Mouse (Mus musculus): ENCODE data around the gene Lrp6. TPM values are rescaled to one million over a fixed set of nuclear protein-coding genes. Genes with fewer than 3 reads are reported as not detected.

The Lrp6 gene
- polyA plus RNA-seq, 1 experiment from 2014 or later, result 24.4 TPM

DNA sequence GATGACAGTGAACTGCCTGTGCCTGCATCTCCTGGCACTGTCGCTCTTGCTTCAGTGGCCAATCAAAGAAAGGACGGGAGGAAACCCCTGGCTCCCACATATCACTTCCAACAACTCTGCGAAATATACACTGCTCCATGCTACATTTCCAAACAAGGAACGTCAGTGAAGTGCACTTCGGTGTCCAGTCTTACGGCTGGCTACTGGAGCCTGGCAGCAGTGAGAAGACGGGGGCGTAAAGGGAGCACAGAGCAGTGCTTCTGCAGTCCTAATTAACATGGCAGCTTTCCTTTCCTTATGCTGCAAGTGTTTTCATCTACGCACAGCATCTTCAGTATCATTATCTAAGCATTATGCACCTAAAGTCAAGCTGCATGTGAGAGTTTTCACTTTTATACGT is 45.4 kb downstream of the Lrp6 start:
- Histone ChIP-seq H3K9me3 (replicated peaks) (no peaks in the 10 kb centered on the region), H3K4me1 (peaks cover 2% of the 10 kb centered on the region; the same call in 1 of the 2 replicates), H3K27me3 (ENCODE audit: low read depth, poor library complexity, severe bottlenecking) (no peaks in the 10 kb centered on the region), H3K36me3 (peaks cover 6% of the 10 kb centered on the region), H3K27ac (replicated peaks) (no peak overlapping the region), H3K4me3 (no peak overlapping the region)
- DNase-seq (ENCODE audit: low spot score), result no peak
- 86% methylated on average over 10 of the region's 10 CpGs for WGBS

DNA sequence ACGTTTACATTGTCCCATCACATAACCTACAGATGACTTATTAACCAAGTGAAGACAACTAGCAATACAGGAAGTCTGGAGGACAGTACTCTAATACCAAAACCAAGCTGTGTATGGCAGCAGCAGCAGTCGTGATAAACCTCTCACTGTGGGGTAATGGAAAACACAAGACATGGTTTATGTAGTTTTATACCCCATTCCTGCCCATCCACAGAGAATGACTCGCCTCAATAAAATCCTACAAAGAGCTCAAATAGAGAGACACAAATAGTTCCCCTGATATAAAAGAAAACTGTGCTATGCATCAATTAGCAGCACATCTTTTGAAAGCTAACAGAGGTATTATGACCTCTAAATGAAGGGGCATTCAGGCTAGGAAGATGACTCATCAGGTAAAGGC is 45.9 kb downstream of the Lrp6 start:
- H3K27me3 ChIP-seq (ENCODE audit: low read depth, poor library complexity, severe bottlenecking), result no peaks in the 10 kb centered on the region
- no peaks in the 10 kb centered on the region for H3K9me3 ChIP-seq (replicated peaks)
- peaks cover 6% of the 10 kb centered on the region for H3K36me3 ChIP-seq
- no peak overlapping the region for H3K4me3 ChIP-seq
- no peak for DNase-seq (ENCODE audit: low spot score)
- 80% methylated on average over 3 of the region's 3 CpGs for WGBS
- peaks cover 8% of the 10 kb centered on the region; the same call in 1 of the 2 replicates for H3K4me1 ChIP-seq
- no peak overlapping the region for H3K27ac ChIP-seq (replicated peaks)

DNA sequence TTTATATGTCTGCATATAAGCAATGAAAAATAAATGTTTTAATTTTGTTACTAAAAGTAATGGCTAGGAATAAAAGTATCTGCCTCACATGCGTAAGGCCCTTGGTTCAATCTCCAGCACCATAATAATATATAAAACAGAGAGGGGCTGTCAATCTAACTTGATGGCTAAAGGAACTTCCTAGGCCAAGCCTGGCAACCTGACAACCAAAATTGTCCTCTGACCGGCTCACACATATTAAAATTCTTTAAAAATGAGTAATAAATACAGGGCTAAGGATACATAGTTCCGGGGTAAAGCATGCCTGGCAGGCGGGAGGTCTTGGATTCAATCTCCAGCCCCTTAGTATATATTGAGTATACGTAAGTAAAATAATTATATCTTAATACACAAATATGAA is 48.3 kb downstream of the Lrp6 start:
- Histone ChIP-seq H3K4me3 (no peak overlapping the region), H3K9me3 (replicated peaks) (no peaks in the 10 kb centered on the region), H3K4me1 (peaks cover 14% of the 10 kb centered on the region), H3K27me3 (ENCODE audit: low read depth, poor library complexity, severe bottlenecking) (no peaks in the 10 kb centered on the region), H3K27ac (replicated peaks) (no peak overlapping the region), H3K36me3 (peaks cover 6% of the 10 kb centered on the region)
- 97% methylated on average over 5 of the region's 5 CpGs for WGBS
- no peak for DNase-seq (ENCODE audit: low spot score)

DNA sequence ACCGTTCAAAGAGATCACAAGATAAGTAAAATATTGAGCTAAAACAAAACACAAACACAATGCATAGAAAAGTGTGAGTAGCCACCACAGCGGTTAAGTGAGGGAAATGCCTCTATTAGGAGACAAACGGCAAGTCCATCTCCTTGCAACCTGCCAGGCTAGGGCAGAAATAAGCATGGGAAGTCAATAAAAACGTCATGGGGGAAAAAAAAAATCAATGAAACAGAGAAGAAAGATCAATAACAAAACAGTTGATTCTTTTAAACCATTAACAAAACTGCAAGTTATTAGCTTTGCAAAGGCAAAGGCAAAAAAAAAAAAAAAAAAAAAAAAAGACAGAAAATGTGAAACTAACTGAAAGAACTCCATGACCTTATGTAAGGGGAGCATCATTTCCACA is 49.6 kb downstream of the Lrp6 start:
- no peak for DNase-seq (ENCODE audit: low spot score)
- Histone ChIP-seq H3K27ac (replicated peaks) (no peak overlapping the region), H3K4me1 (peaks cover 14% of the 10 kb centered on the region), H3K9me3 (replicated peaks) (no peaks in the 10 kb centered on the region), H3K4me3 (no peak overlapping the region), H3K36me3 (peaks cover 12% of the 10 kb centered on the region), H3K27me3 (ENCODE audit: low read depth, poor library complexity, severe bottlenecking) (no peaks in the 10 kb centered on the region)
- 86% methylated on average over 4 of the region's 4 CpGs for WGBS

DNA sequence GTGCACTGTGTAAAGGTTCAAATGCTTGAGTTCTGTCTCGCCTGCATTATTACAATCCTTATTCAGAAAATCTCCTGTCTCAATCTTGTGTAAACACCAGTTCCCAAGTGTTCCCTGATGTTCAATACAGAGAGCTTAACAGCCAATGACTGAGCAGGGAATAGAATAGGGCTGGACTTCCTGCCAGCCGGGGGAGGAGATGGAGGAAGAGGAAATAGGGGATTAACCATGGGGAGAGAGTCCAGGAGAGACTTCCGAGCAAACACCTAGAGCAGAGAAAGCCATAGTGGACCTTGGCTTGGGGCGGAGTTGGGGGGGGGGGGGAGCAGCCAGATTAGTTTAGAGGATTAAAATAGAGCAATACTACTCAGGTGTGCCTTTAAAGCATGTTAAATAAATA is 51.3 kb downstream of the Lrp6 start:
- 73% methylated on average over 4 of the region's 4 CpGs for WGBS
- no peak for DNase-seq (ENCODE audit: low spot score)
- Histone ChIP-seq H3K27me3 (ENCODE audit: low read depth, poor library complexity, severe bottlenecking) (no peaks in the 10 kb centered on the region), H3K9me3 (replicated peaks) (no peaks in the 10 kb centered on the region), H3K36me3 (peaks cover 18% of the 10 kb centered on the region), H3K4me1 (peaks cover 14% of the 10 kb centered on the region), H3K4me3 (no peak overlapping the region), H3K27ac (replicated peaks) (no peak overlapping the region)

DNA sequence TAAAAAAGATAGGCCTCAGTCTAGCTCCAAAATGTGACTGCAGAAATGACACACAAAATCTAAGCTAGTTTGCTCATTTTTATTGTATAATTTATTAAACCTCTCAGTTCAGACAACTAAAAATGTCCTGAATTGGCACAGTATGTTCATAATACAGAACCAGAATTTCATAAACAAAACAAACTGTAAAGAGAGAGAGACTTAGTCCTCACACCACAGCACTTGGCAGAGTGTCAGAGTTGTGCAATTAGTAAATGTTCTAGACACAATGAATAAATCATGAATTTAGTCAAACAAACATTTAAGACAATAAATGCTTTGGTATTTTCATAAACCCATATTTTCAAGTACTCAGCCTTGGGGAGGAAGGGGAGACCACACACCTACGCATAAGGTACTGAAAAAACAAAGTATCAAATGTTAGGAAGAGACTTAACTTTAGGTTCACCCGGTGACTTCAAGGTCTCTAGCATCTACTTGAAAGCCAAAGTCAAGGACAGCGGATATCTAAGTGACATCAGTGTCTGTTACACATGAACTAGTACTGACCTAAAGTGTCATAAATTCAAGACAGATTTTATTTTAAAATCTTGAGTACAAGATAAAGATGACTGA is 52.8 kb downstream of the Lrp6 start:
- no peak overlapping the region for H3K4me3 ChIP-seq
- DNase-seq (ENCODE audit: low spot score), result no peak
- no peak overlapping the region for H3K27ac ChIP-seq (replicated peaks)
- no peaks in the 10 kb centered on the region for H3K9me3 ChIP-seq (replicated peaks)
- H3K36me3 ChIP-seq, result peaks cover 22% of the 10 kb centered on the region
- WGBS, result 96% methylated on average over 3 of the region's 3 CpGs
- peaks cover 14% of the 10 kb centered on the region for H3K4me1 ChIP-seq
- H3K27me3 ChIP-seq (ENCODE audit: low read depth, poor library complexity, severe bottlenecking), result no peaks in the 10 kb centered on the region

DNA sequence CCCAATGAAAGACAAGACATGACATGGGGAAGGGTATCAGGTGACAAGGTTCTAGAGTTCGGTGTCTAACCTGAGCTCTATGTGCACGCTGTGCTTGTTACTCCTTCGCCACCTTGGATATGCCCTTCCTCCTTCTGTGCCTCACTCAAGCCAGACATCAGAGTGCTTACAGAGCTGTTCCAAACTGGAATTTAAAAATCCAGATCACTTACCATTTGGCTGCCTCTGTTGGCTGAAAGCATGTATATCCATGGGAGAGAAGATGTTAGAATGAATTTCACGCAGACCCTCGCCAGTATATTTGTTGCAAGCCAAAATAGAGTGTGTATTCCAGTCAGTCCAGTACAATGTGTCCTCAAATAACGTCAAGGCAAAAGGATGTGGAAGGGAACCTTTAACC is 53.8 kb downstream of the Lrp6 start:
- DNase-seq (ENCODE audit: low spot score), result no peak
- H3K9me3 ChIP-seq (replicated peaks), result no peaks in the 10 kb centered on the region
- H3K4me1 ChIP-seq, result peaks cover 14% of the 10 kb centered on the region
- H3K36me3 ChIP-seq, result peaks cover 28% of the 10 kb centered on the region
- no peaks in the 10 kb centered on the region for H3K27me3 ChIP-seq (ENCODE audit: low read depth, poor library complexity, severe bottlenecking)
- H3K27ac ChIP-seq (replicated peaks), result no peak overlapping the region
- 91% methylated on average over 6 of the region's 6 CpGs for WGBS
- no peak overlapping the region for H3K4me3 ChIP-seq

DNA sequence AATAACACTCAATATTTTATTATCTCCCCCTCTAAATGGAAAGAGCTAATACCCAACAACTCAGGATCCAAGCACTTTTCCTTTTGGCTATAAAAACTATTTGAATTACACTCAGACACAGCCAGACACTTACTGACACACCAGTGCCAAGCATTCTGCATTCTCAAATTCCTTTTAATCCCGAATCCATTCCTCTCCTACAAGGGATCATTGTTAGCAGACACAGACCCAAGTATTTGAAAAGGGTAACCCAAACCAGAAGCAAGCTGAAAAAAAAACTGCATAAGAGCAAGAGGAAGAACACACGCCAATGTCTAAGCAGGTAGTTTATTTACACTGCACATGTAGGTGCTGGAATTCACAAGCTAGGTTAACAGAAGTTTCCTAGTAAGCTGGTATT is 54.3 kb downstream of the Lrp6 start:
- Histone ChIP-seq H3K4me1 (peaks cover 14% of the 10 kb centered on the region), H3K27ac (replicated peaks) (no peak overlapping the region), H3K9me3 (replicated peaks) (no peaks in the 10 kb centered on the region), H3K36me3 (peaks cover 31% of the 10 kb centered on the region), H3K4me3 (no peak overlapping the region), H3K27me3 (ENCODE audit: low read depth, poor library complexity, severe bottlenecking) (no peaks in the 10 kb centered on the region)
- DNase-seq (ENCODE audit: low spot score), result no peak
- WGBS, result 71% methylated on average over 2 of the region's 2 CpGs

DNA sequence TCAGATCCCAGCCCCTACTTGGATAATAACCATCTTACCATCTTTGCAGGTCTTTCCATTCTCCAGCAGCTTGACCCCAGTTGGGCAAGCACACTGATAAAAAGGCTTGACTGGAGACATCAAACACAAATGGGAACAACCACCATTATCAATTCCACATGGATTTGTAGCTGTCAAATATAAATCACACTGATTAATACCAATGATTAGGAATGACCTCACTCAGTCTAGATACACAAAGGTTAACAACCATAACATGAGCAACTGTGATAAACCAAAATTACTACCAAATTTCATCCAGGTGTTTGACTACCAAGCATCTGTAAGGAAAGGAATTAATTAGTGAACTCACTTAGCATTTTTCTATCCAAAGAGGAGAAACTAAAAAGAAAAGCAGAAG is 55.6 kb downstream of the Lrp6 start:
- no peaks in the 10 kb centered on the region for H3K9me3 ChIP-seq (replicated peaks)
- DNase-seq (ENCODE audit: low spot score), result no peak
- H3K4me1 ChIP-seq, result peaks cover 9% of the 10 kb centered on the region
- H3K36me3 ChIP-seq, result peaks cover 45% of the 10 kb centered on the region
- no peak overlapping the region for H3K27ac ChIP-seq (replicated peaks)
- no peaks in the 10 kb centered on the region for H3K27me3 ChIP-seq (ENCODE audit: low read depth, poor library complexity, severe bottlenecking)
- no peak overlapping the region for H3K4me3 ChIP-seq

DNA sequence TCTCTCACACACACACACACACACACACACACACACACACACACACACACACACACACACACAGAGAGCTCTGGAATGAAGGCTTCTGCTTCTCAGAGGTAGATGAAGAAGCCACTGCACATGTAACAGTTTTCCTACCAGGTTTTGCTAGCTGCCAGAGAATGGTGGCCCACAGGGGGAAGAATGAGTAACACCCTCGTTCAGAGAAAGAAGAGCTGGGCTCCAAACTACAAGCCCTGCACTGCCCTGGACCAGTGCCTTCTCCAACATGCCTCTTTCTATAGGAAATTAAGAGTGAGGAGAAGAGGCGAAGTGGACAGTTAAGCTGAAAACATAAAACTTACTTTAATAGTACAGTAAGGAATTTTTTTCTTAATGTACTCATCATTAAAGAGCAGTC is 56.5 kb downstream of the Lrp6 start:
- Histone ChIP-seq H3K9me3 (replicated peaks) (no peaks in the 10 kb centered on the region), H3K36me3 (peaks cover 53% of the 10 kb centered on the region), H3K27ac (replicated peaks) (no peak overlapping the region), H3K27me3 (ENCODE audit: low read depth, poor library complexity, severe bottlenecking) (no peaks in the 10 kb centered on the region), H3K4me1 (peaks cover under 1% of the 10 kb centered on the region), H3K4me3 (no peak overlapping the region)
- DNase-seq (ENCODE audit: low spot score), result no peak
- 86% methylated on average over 2 of the region's 2 CpGs for WGBS

DNA sequence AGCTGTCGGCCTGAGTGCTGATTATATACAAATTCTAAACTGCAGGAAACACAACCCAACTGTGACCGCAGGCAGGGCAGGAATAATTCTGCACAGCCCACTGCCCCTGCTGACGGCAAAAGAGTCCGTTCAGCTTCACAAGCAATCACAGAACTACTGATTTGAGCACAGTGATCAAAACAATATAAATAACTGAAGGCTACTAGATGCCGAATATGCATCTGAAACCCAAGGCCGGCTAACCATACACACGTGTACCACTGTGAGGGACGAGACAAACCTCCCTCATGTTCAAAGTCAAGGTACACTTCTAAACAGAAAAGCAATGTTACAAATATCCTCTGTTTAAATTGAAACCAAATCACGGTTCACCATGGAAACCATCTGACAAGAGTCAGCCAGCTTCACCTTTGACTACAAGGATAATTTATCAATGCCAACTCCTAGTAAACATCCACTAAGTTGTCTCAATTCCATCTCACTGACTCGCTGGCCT is 57.0 kb downstream of the Lrp6 start:
- 87% methylated on average over 10 of the region's 10 CpGs for WGBS
- no peak for DNase-seq (ENCODE audit: low spot score)
- H3K36me3 ChIP-seq, result peaks cover 58% of the 10 kb centered on the region
- H3K9me3 ChIP-seq (replicated peaks), result no peaks in the 10 kb centered on the region
- no peaks in the 10 kb centered on the region for H3K27me3 ChIP-seq (ENCODE audit: low read depth, poor library complexity, severe bottlenecking)
- no peaks in the 10 kb centered on the region for H3K4me1 ChIP-seq
- no peak overlapping the region for H3K27ac ChIP-seq (replicated peaks)
- no peak overlapping the region for H3K4me3 ChIP-seq

DNA sequence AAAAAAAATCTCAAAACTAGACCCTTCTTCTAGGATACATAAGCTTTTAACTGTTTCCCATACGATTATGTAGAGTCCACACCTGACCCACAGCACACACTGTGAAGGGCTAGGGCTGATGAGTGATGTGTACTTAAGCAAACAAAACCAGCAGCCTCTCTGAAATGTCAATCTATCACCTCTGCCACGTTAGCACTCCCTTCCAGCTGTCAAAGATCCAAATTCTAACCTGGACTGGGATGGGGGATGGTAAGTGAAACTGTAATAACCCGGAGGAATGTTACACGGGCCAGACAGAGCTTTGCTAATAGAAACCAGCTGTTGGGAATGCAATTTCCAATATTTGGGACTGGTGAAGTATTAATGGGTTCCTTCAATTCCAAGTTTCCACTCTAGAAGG is 61.9 kb downstream of the Lrp6 start:
- 72% methylated on average over 4 of the region's 4 CpGs for whole genome bisulfite sequencing
- no peak for DNase-seq (ENCODE audit: low spot score)

DNA sequence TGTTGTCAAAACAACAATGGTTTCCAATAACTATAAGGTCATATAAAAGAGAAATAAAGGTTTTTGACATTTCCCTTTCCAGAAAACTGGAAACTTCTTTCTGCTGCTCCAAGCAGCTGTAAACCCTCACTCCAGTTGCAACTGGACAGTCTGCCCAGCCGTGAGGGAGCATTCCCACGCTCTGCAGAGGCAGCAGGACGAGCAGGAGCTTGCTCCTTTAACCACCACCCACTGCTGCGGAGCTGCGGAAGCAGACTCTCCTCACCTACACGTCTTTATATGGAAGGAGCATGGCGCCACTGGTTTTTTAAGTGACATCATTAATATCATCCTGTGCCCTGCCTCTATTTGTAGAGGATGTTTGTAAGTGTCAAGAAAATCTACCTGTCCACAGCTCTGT is 64.4 kb downstream of the Lrp6 start:
- H3K27ac ChIP-seq (replicated peaks), result no peak overlapping the region
- no peaks in the 10 kb centered on the region for H3K4me1 ChIP-seq
- no peak overlapping the region for H3K4me3 ChIP-seq
- 82% methylated on average over 7 of the region's 7 CpGs for WGBS
- peaks cover 72% of the 10 kb centered on the region for H3K36me3 ChIP-seq
- no peaks in the 10 kb centered on the region for H3K9me3 ChIP-seq (replicated peaks)
- DNase-seq (ENCODE audit: low spot score), result no peak
- H3K27me3 ChIP-seq (ENCODE audit: low read depth, poor library complexity, severe bottlenecking), result no peaks in the 10 kb centered on the region

More for the DNA sequence above, 61.9 kb downstream of the Lrp6 start:
- no peak overlapping the region for H3K27ac ChIP-seq (replicated peaks)
- no peaks in the 10 kb centered on the region for H3K27me3 ChIP-seq (ENCODE audit: low read depth, poor library complexity, severe bottlenecking)
- no peaks in the 10 kb centered on the region for H3K9me3 ChIP-seq (replicated peaks)
- H3K4me1 ChIP-seq, result no peaks in the 10 kb centered on the region
- peaks cover 66% of the 10 kb centered on the region for H3K36me3 ChIP-seq
- H3K4me3 ChIP-seq, result no peak overlapping the region
